Mouse (Mus musculus): ENCODE results near the gene Pdk1.
"Not testable (repeated sequence)": the region's sequence is repeated elsewhere in the genome, so short reads cannot be mapped to it uniquely, and the experiment has no call there.

The Pdk1 gene

DNA sequence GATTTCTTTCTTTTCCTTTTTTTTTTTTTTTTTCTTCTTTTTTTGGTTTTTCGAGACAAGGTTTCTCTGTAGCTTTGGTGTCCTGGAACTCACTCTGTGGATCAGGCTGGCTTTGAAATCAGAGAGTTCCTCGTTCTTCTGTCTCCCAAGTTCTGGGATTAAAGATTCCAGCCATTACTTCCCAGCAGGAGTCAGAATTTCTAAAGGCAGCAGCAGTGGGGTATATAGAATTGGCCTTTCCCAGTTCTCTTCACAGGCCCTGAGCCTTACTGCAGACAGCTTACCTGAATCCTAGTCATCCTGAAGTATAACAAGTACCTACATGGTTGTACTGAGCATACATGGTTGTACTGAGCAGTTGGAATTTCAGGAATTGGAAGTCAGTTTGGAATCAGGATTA is 1.8 kb downstream of the Pdk1 start:
- DNase-seq (ENCODE audit: low read depth) = no peak

DNA sequence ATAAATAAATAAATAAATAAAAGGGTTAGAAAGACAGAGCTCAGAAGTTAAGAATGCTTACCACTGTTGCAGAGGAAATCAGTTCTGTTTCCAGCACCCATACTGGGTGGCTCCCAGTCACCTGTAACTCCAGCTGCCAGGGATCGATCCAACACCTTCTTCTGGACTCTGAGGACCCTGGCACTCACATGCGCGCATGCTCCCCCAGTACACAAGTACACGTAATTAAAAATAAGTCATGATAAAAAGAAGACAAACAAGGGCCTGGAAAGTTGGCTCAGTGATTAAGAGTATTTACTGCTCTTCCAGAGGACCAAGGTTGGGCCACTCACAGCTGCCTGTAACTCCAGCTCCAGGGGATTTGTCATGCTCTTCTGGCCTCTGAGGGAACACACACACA is 4.8 kb downstream of the Pdk1 start:
- DNase-seq (ENCODE audit: low read depth) = no peak

DNA sequence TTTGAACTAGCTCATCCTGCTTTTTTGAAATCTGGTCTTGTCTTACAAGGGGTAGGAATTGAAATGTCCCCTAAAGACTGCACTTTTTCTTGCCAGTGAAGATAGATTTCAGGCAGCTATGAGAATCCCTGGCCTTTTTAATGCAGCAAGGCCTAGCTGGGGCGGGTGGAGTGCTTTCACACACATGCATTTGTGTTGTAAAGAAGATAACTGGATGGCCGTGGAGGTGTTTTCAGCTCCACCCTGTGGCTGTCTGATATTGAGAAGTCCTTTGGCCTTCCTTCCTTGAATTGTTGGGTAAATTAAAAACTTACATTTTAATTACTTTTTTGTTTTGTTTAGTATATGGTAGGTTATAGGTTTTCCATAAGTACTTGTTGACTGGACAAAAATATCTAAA is 5.4 kb downstream of the Pdk1 start:
- no peak for DNase-seq (ENCODE audit: low read depth)

DNA sequence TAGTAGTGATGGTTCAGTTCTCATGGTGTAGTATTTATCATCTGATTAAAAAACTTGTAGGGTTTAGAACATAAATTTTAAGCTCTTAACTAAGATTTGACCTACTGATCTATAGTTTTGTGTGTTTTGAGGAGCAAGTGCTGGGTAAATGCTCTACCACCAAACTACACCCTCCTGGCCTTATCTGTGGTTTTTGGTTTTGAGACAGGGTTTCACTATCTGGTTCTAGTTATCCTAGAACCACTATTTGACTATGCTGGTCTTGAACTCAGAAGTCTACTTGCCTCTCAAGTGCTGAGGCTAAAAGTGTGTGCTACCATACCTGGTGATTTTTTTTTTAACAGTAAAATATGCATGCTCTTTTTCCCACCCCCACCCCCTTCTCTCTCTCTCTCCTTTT is 5.9 kb downstream of the Pdk1 start:
- DNase-seq (ENCODE audit: low read depth) = no peak

DNA sequence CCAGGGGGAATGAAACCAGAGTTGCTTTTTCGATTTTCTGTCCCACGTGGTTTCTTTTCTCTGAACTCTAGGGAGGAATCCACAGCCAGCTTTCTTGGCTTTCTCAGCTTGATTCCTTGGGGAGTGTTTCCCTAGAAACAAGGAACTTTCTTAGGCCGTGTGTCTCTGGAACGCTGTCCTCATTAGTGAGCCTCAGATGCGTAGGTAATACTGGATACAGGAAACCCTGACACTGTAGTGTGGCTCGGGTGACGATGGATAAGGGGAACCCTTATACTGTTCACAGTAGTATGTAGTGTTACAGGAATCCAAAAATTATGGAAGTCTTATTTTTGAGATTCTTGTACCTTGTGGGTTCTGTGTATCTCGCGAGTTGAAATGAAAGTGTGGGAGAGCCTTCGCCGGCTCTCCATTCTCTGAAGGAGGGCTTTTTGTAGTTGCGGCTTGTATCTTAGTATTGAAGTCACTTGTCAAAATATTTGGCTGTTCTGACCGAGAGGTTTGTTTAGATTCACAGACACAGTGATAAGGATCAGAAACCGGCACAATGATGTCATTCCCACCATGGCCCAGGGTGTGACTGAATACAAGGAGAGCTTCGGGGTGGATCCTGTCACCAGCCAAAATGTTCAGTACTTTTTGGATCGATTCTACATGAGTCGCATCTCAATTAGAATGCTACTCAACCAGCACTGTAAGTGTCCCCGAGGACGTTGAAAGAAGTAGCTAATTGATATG is 10.1 kb downstream of the Pdk1 start:
- DNase-seq (ENCODE audit: low read depth) = no peak

DNA sequence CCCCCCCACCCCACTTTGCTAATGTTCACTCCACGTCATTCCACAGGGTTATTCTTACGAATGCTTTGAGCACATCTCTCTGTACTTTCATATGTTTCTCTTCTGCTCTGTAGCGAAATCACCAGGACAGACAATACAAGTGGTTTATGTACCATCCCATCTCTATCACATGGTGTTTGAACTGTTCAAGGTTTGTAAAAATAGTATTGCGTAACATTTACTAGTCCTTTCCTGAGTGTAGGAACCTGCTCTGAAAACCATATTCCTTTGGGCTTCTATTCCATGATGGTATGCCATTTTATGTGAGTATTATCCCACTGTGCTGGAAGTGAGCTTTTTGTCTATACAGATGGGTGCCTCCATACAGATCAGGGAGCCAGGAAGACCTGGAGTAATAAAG is 14.2 kb downstream of the Pdk1 start:
- DNase-seq (ENCODE audit: low read depth) = no peak

DNA sequence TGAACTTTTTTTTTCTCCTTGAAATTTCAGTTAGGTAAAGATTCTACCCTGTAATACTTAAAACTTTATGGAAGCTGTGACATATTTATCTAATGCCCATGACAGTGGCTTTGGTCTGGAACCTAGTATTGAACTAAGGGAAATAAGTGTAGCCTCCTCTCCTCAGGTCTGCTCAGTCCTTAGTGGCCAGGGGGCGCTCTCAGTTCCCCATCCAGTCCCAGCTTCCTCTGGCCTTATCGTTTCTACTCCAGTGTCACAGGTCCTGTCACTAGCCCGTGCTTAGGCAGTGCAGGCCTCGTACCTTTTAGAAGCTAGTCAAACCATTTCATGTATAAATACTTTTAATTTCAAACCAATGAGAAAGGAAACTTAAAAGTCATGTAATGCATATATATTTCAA is 15.4 kb downstream of the Pdk1 start:
- no peak for DNase-seq (ENCODE audit: low read depth)

DNA sequence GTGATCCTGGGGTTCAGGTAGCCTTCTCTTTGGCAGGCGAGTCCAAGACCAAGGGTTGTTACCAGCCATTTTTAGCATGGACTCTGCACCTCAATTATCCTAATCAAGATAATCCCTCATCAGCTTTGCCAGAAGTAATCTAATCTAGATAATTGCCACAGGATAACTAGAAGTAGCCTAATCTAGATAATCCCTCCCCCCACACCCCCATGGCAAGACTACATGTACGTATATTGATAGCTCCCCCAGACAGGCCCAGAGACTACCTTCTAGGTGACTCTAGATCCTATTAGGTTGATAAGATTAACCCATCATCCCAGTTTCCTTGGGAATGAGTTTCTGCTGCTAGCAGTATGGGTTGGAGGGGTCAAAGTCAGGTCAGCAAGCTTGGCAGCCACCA is 18.5 kb downstream of the Pdk1 start:
- DNase-seq (ENCODE audit: low read depth) = no peak

DNA sequence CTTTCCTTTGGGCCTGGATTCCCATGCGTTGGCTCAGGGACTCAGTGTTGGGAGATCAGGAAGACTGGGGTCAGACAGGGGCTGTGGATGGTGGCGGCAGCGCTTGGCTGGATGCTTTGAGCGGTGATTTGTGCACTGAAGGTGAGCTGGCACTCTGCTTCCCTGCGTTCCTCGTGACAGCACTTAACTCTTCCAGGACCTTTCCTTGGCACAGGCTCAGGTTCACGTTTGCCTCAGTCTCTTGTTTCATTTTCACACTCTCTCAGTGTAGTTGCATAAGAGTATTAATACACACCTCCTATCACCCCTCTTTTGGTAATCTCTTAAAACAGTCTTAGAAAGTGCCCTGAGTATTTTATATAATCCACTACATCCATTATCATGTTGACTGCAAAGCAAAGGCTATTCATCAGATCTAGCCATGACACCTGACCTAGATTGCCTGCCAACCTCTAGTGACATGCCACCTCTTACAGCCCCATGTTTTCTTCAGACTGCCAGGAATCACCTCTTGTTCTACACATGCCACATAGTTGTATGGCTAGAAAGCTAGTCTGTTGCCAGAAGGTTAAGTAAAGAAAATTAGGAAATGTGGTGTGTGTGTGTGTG is 19.8 kb downstream of the Pdk1 start:
- no peak for DNase-seq (ENCODE audit: low read depth)

DNA sequence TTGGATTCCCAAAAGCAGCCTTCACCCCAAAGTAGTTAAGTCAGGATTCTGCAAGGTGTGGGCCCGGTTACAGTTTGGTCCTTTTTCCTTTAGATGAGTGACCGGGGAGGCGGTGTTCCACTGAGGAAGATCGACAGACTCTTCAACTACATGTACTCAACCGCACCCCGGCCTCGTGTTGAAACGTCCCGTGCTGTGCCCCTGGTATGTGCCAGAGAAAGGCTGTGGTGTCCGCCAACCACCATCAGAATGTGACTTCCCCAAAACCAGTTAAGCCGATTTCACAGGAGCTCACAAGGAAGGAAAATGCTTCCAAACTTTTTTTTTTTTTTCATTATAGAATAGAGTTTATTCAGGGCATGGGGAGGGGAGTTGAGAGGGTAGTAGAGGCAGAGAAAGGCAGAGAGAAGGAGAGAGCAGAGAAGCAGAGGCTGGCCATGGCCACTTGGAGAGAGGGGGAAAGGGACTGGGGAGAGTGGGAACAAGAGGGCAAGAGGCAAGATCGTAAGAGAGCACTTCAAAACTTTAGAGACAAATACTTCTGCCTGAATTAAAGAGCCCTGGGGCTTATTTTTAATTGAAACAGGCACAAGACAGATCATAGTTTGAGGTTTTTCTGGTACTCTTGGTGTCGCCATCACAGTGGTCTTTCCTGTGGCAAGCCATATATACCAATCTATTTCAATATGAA is 22.7 kb downstream of the Pdk1 start:
- no peak for DNase-seq (ENCODE audit: low read depth)

DNA sequence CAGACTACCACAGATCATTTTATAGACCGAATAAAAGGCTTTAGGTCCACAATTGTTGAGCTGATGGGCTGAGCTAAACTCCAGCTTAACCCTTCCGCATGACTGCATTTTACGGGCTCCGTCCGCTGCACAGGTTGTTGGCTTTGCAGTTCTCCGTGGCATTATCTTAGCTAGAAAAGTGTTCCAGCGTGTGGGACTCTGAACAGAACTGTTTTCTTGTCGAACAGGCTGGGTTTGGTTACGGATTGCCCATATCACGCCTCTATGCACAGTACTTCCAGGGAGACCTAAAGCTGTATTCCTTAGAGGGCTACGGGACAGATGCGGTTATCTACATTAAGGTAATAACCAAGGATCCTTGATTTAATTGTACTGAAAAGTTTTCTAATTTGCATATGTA is 24.4 kb downstream of the Pdk1 start:
- no peak for DNase-seq (ENCODE audit: low read depth)

DNA sequence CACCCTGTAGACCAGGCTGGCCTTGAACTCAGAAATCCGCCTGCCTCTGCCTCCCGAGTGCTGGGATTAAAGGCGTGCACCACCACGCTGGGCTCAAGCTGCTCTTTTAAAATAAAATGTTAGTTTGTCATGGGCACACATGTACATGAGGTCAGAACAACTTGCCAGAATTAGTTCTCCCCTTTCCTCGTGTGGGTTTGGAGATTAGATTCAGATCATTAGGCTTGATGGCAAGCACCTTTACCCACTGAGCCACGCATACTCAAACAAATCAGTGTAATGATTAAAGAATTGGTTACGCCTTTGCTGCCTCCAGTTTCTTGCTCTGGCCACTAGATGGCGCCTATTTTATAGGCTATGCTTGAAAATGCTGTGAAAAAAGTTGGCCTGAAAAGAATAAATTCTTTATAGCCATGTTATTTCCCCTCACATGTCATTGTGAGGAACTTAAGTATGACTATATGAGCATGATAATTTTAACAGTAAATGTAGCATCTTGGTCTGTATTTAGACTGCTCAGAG is 25.4 kb downstream of the Pdk1 start:
- no peak for DNase-seq (ENCODE audit: low read depth)

DNA sequence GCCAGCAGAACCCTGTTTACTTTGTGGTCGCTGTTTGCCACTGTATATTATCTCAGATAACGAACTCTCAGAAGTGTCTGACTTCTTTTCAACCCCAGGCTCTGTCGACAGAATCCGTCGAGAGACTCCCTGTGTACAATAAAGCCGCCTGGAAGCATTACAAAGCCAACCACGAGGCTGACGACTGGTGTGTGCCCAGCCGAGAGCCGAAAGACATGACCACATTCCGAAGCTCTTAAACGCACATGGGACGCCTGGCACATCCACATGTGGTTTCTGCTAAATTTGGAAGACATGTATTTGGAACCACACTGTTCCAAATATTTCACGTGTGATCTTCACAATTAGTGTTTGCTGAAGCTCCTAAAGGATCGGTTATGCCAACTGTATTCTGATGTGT is 26.9 kb downstream of the Pdk1 start:
- no peak for DNase-seq (ENCODE audit: low read depth)

DNA sequence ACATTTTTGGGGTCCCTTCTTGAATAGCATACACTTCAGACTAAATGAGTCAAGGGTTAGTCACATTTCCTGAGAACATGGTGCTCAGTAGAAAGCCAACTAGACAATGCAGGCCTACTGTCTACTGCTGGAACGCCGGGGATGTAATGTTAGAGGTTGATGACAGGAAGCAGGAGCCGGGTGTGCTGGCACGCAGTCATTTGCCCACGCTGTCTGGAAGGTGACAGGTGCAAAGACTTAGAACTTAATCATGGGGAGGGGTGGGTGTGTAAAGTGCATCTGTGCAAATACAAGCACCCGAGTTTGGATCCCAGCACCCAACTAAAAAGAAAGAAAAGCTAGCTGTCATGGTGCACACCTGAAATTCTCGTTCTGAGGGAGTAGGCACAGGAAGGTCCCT is 32.1 kb downstream of the Pdk1 start:
- no peak for DNase-seq (ENCODE audit: low read depth)

DNA sequence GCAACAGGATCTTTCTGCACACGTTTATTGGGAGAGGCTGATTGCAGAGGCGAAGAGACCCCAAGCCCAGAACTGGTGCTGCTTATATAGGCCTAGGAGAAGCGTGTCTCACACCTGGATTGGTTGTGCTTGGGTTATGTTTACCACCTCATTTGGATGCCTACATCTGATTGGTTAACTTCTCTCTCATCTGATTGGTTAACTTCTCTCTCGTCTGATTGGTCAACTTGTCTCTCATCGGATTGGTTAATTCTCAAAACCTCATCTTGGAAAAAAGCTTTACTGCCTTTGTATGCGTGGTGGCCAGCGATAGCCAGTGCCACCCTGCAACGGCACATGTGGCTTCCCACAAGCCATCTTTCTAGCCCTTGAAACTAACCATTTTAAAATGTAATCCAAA is 33.3 kb downstream of the Pdk1 start:
- not testable (repeated sequence) for DNase-seq (ENCODE audit: low read depth)

DNA sequence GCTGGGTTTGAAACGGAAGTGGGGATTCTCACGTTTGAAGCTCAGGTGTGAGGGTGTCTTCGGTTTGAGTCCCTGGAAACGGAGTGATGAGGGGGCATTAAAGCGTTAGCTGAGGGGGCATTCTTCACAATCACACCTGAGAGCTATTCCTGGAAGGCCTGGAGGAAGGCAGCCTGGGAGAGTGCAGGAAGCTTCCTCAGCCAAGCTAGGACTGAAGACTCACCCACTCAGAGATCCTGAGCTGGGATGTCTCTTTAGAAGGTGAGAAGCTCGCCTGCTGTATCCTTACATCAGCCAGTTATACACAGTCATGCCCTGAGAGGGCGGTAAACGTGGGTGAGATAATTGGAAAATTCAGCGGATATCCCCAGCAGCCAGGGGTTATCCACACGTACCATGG is 40.9 kb downstream of the Pdk1 start:
- DNase-seq (ENCODE audit: low read depth) = no peak

DNA sequence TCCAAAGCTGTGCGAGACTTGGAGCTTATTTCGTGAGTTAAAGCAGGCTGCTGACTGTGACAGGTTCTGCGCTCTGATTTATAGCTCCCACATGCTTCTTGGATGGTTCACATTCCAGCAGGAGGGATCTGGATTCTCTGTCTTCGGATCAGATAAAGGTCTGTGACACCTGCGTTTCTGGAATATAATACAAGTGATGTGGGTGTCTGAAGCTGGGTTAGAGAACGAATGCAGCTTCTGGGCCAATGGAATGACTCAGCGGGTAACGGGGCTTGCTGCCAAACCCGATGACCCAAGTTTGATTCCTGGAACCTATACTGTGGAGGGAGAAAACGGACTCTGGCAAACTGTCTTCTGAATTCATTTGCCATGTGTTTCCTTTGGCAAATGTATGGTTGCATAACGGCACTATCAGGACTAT is 46.2 kb downstream of the Pdk1 start:
- no peak for DNase-seq (ENCODE audit: low read depth)

DNA sequence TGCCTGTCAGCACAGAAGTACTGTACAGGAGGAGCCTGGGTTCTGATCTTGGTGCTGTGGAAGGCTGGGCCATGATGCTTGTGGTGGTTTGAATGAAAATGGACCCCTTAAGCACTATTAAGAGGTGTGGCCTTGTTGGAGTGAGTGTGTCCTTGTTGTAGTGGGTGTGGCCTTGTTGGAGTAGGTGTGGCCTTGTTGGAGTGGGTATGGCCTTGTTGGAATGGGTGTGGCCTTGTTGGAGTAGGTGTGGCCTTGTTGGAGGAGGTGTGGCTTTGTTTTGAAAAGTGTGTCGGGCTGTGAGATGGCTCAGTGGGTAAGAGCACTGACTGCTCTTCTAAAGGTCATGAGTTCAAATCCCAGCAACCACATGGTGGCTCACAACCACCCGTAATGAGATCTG is 51.9 kb downstream of the Pdk1 start:
- not testable (repeated sequence) for DNase-seq (ENCODE audit: low read depth)

DNA sequence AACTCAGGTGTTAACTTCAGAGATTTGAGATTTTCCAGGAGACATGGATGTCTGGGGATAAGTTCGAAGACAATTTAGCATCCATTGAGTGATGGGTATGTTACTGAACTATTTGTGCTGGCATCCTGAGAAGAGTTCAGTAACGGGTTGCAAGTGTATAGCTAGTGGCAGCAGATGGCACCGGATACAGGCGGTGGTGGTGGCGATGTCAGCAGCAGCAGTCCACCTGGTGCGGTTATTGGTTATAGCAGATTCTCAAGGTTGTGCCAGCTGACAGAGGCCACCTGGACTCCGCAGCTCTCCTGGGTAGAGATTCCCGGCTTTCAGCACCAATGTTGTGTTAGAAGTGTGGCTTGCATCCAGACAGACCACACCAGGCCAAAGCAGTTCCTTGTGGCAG is 61.0 kb downstream of the Pdk1 start:
- DNase-seq (ENCODE audit: low read depth) = no peak

DNA sequence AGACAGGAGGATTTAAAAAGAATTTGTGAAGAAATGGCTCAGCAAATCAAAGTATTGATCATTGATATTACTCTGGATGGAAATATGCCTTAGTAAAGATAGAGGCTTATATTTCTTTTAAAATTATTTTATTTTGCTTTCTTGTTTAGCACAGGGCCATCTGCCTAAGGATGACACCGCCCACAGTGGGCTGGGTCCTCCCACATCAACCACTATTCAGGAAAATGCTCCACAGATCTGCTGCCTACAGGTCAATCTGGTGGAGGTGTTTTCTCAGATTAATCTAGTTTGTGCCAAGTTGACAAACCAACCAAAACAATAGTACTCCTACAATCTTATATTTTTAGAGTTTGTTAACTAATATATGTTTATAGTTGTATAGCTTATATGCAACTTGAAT is 63.7 kb downstream of the Pdk1 start:
- DNase-seq (ENCODE audit: low read depth) = no peak

DNA sequence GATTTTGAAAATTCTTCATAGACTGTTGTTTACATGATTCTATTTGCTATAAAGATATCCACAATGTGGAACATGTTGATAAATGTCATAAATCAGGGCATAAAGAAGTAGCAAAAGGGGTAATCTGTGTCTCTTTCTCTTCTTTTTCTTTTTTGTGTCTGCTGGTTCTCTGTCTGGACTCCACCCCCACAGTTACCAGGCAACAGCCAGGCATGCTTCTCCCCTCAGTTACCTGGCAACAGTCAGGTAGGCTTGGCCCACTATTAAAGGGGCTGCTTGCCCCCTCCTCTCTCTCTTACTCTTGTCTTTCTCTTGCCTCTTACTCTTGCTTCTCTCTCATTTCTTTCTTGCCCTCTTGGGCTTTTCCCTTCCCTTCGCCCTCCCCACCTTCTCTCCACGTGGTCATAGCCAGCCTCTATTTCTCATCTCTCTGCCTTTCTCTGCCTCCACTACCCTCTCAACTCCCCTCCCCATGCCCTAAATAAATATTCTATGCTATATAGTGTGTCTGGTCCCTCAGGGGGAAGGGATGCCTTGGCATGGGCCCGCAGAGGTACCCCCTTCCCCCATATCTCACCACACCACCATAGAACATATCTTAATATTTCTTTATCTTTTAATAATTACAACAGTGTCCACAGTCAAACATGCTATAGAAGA is 64.8 kb downstream of the Pdk1 start:
- DNase-seq (ENCODE audit: low read depth) = no peak

DNA sequence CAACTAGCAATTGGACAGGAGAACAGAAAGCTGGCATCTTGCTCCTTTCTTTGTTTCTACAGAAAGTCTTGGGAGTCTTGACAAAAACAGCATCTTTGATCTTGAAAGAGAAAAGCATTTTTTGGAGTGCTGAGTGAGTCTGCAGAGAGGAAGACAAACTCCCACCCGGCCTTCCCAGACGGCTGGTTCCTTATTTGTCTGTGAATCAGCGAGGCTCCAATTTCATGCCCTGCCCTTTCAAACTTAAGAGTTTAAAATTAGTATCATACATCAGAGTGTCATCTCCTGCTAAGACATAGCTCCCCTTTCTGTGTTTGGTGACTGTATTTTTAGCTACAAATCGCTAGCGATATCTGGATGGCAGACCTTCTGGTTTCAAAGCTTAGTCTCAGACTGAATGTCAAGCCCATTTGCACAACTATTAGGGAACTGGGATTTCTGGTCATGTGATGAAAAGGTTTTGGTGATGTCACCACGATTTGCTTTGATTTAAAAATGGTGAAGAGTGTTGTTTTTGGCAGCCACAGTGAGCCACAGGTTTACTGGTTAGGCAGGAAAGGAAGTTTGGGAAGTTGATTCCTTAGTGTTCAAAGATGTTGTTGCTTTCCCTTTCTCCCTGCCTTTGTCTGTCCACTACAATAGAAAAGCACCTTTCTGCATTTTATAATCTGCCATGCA is 65.8 kb downstream of the Pdk1 start:
- DNase-seq (ENCODE audit: low read depth) = no peak
